Mouse (Mus musculus): ENCODE measurements around the gene Atp5j.

DNA sequence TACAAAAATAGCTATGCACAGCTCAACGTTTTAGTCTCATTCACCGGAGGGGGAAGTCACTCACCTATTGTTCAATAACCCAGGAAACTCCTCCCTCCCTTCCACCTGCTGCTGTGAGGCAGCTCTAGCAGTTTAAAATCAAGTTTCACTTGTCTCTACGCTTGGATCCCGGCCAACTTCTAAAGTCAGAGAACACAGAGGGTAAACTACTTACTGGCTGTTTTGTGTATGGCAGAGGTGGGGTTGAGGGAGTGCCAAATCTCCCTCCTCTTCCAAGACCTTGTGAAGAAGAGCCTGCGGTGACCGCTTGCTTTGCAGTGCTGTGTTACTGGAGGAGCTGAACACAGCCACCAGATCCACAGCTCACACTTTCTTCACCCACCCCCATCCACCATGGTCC lies 10.4 kb downstream of the Atp5j start:
- TF ChIP-seq CTCF (IDR thresholded peaks at IDR 0.05; ENCODE audit: borderline replicate concordance, insufficient read depth, low read depth, low read length) = no peak
- no peak for TF ChIP-seq POLR2A (IDR thresholded peaks at IDR 0.05; ENCODE audit: borderline replicate concordance, insufficient read depth, low read length)

Data from cerebellum, adult 2 months (tissue).